ENCODE assay signal across 18 mouse cellular contexts in genomic region chr7:79866294-79867000, GRCm38 (mm10). TPM values are rescaled to one million over a fixed set of nuclear protein-coding genes. Genes with fewer than 3 reads are reported as not detected.
DNase-seq lines count a peak whose midpoint lies in the region; ATAC-seq lines count a peak whose summit lies in the region.
"Had no signal": no experiment of that assay in that cellular context is flagged by ENCODE, and none has a peak within 500 bp of the region (broad histone marks: within the 10 kb centered on the region; RNA-seq: fewer than 3 reads in every experiment).

No protein-coding gene starts in this region.

- peaks cover 36% of the 10 kb centered on the region for H3K4me1 ChIP-seq in forebrain, embryonic 10.5 days
- no peaks in the 10 kb centered on the region for H3K4me1 ChIP-seq in forebrain, embryonic 15.5 days
- peaks cover 12% of the 10 kb centered on the region; the same call in 1 of the 2 replicates for H3K4me1 ChIP-seq in neural tube, embryonic 12.5 days
- 0 out of 2 replicates have a peak, but pooled peaks cover 4% of the 10 kb centered on the region for H3K4me1 ChIP-seq in neural tube, embryonic 15.5 days
- 0 out of 2 replicates have a peak, but pooled peaks cover 2% of the 10 kb centered on the region for H3K4me1 ChIP-seq in limb, embryonic 11.5 days (ENCODE audit: control insufficient read depth, insufficient read depth, low read length)

- no peak overlapping the region for H3K9ac ChIP-seq in forebrain, embryonic 15.5 days (replicated peaks)
- H3K9ac ChIP-seq in neural tube, embryonic 12.5 days = no peak overlapping the region
- no peak overlapping the region for H3K9ac ChIP-seq in neural tube, embryonic 15.5 days (replicated peaks)
- H3K9ac ChIP-seq in limb, embryonic 11.5 days (ENCODE audit: low read length) = no peak overlapping the region
- H3K9ac ChIP-seq: liver, embryonic 13.5 days had no signal

- no peaks in the 10 kb centered on the region for H3K27me3 ChIP-seq in forebrain, embryonic 10.5 days (ENCODE audit: poor library complexity, severe bottlenecking)
- no peaks in the 10 kb centered on the region for H3K27me3 ChIP-seq in forebrain, embryonic 15.5 days
- H3K27me3 ChIP-seq in neural tube, embryonic 12.5 days (replicated peaks) = no peaks in the 10 kb centered on the region
- no peaks in the 10 kb centered on the region for H3K27me3 ChIP-seq in neural tube, embryonic 15.5 days (replicated peaks)
- no peaks in the 10 kb centered on the region for H3K27me3 ChIP-seq in limb, embryonic 11.5 days (ENCODE audit: control insufficient read depth, insufficient read depth, low read length)
- H3K27me3 ChIP-seq: liver, embryonic 13.5 days had no signal

- intact Hi-C loops in left cerebral cortex, postnatal 4 days (cut with DNase I) = no loop called here

- H3K27ac ChIP-seq in forebrain, embryonic 10.5 days = peak overlapping the region; percentile 62; the same call in 1 of the 2 replicates
- H3K27ac ChIP-seq in forebrain, embryonic 15.5 days (replicated peaks) = no peak overlapping the region
- H3K27ac ChIP-seq in neural tube, embryonic 12.5 days = no peak overlapping the region
- no peak overlapping the region for H3K27ac ChIP-seq in neural tube, embryonic 15.5 days (replicated peaks)
- H3K27ac ChIP-seq in limb, embryonic 11.5 days (replicated peaks; ENCODE audit: low read depth, low read length) = 0 out of 2 replicates have a peak overlapping the region, but pooled peaks have one; percentile 16
- H3K27ac ChIP-seq: hindbrain, postnatal 0 days; liver, embryonic 13.5 days; midbrain, embryonic 10.5 days; stomach, postnatal 0 days had no signal

- H3K36me3 ChIP-seq in forebrain, embryonic 10.5 days (replicated peaks) = no peaks in the 10 kb centered on the region
- H3K36me3 ChIP-seq in forebrain, embryonic 15.5 days = no peaks in the 10 kb centered on the region
- H3K36me3 ChIP-seq in neural tube, embryonic 12.5 days = no peaks in the 10 kb centered on the region
- no peaks in the 10 kb centered on the region for H3K36me3 ChIP-seq in neural tube, embryonic 15.5 days
- H3K36me3 ChIP-seq in limb, embryonic 11.5 days (ENCODE audit: control insufficient read depth, insufficient read depth, low read length) = no peaks in the 10 kb centered on the region
- H3K36me3 ChIP-seq: liver, embryonic 13.5 days; midbrain, embryonic 10.5 days had no signal

- DNase-seq in forebrain, embryonic 10.5 days (ENCODE audit: extremely low spot score, low spot score) = peak; percentile 38
- DNase-seq in limb, embryonic 11.5 days (ENCODE audit: low spot score) = peak; percentile 42
- DNase-seq in spleen, adult 18-20 months = no peak
- no peak for DNase-seq in left cerebral cortex, postnatal 4 days
- DNase-seq: adrenal gland, postnatal 10 days; cerebellum, postnatal 25 days; liver, embryonic 13.5 days; thymus, postnatal 36 days had no signal

- H3K4me2 ChIP-seq in forebrain, embryonic 15.5 days (replicated peaks) = no peak overlapping the region
- H3K4me2 ChIP-seq in neural tube, embryonic 12.5 days (replicated peaks) = no peak overlapping the region
- H3K4me2 ChIP-seq in neural tube, embryonic 15.5 days = no peak overlapping the region
- H3K4me2 ChIP-seq in limb, embryonic 11.5 days (ENCODE audit: low read depth, severe bottlenecking) = no peak overlapping the region
- H3K4me2 ChIP-seq: liver, embryonic 13.5 days had no signal

- H3K9me3 ChIP-seq in forebrain, embryonic 10.5 days = no peaks in the 10 kb centered on the region
- no peaks in the 10 kb centered on the region for H3K9me3 ChIP-seq in forebrain, embryonic 15.5 days
- no peaks in the 10 kb centered on the region for H3K9me3 ChIP-seq in neural tube, embryonic 12.5 days
- no peaks in the 10 kb centered on the region for H3K9me3 ChIP-seq in neural tube, embryonic 15.5 days (replicated peaks)
- H3K9me3 ChIP-seq in limb, embryonic 11.5 days (ENCODE audit: control insufficient read depth, low read length) = no peaks in the 10 kb centered on the region
- H3K9me3 ChIP-seq: liver, embryonic 13.5 days; midbrain, embryonic 10.5 days had no signal

- H3K4me3 ChIP-seq in forebrain, embryonic 10.5 days = no peak overlapping the region
- no peak overlapping the region for H3K4me3 ChIP-seq in forebrain, embryonic 15.5 days
- no peak overlapping the region for H3K4me3 ChIP-seq in neural tube, embryonic 12.5 days
- no peak overlapping the region for H3K4me3 ChIP-seq in neural tube, embryonic 15.5 days (replicated peaks)
- no peak overlapping the region for H3K4me3 ChIP-seq in limb, embryonic 11.5 days (ENCODE audit: low read depth, low read length)
- H3K4me3 ChIP-seq: liver, embryonic 13.5 days; midbrain, embryonic 10.5 days; myocyte had no signal

- no peak for ATAC-seq in forebrain, embryonic 15.5 days (replicated peaks)
- 0 out of 2 replicates have a peak, but pooled peaks have one; percentile 58 for ATAC-seq in neural tube, embryonic 12.5 days (ENCODE audit: low FRiP score, low read depth)
- ATAC-seq in neural tube, embryonic 15.5 days (ENCODE audit: low FRiP score) = no peak
- peak; percentile 72 for ATAC-seq in limb, embryonic 11.5 days (ENCODE audit: insufficient number of reproducible peaks, low FRiP score, low TSS enrichment, low read depth)
- no peak for ATAC-seq in megakaryocyte progenitor cell, adult 5-6 weeks (replicated peaks; ENCODE audit: poor library complexity)
- ATAC-seq: hindbrain, postnatal 0 days; lung, postnatal 0 days had no signal

- WGBS in forebrain, embryonic 10.5 days = 79% methylated on average over 3 of the region's 3 CpGs
- 67% methylated on average over 3 of the region's 3 CpGs for WGBS in forebrain, embryonic 15.5 days
- 71% methylated on average over 3 of the region's 3 CpGs for WGBS in neural tube, embryonic 12.5 days
- 62% methylated on average over 3 of the region's 3 CpGs for WGBS in neural tube, embryonic 15.5 days
- WGBS in limb, embryonic 11.5 days = 75% methylated on average over 3 of the region's 3 CpGs

RNA-seq across cellular contexts. Expression of gene Anpep, which starts 5.6 kb away (rescaled TPM):
- 2.8 and 4.6 TPM in 2 replicates for polyA plus RNA-seq in forebrain, embryonic 10.5 days (2016; fragmentation: Nextera tagmentation; extraction: Ambion mirVana)
- 2.7 and 3.4 TPM in 2 replicates for polyA plus RNA-seq in forebrain, embryonic 15.5 days (2015; fragmentation: Nextera tagmentation; extraction: Ambion mirVana)
- polyA plus RNA-seq in neural tube, embryonic 12.5 days (2016; fragmentation: Nextera tagmentation; extraction: Ambion mirVana) = 5.2 and 6.7 TPM in 2 replicates
- polyA plus RNA-seq in neural tube, embryonic 15.5 days (2015; fragmentation: Nextera tagmentation; extraction: Ambion mirVana) = 6.2 and 10.4 TPM in 2 replicates
- 13.1 and 14.0 TPM in 2 replicates for polyA plus RNA-seq in limb, embryonic 11.5 days (2014; fragmentation: Nextera tagmentation; extraction: Ambion mirVana)
- 1 to 10 TPM; 7.4 to 8.4 TPM for total RNA-seq in left cerebral cortex, postnatal 4 days (2021)
- 1.2 and 2.3 TPM in 2 replicates for total RNA-seq in megakaryocyte progenitor cell, adult 5-6 weeks (2015)
- not detected in 2 replicates for total RNA-seq in megakaryocyte progenitor cell, adult 5-6 weeks (2017)
- total RNA-seq: granulocyte monocyte progenitor cell, adult 5-6 weeks had no signal

RNA-seq across cellular contexts. Expression of gene Ap3s2, which starts 54.0 kb away (rescaled TPM):
- 49.2 and 51.2 TPM in 2 replicates for polyA plus RNA-seq in forebrain, embryonic 10.5 days (2016; fragmentation: Nextera tagmentation; extraction: Ambion mirVana)
- polyA plus RNA-seq in forebrain, embryonic 15.5 days (2015; fragmentation: Nextera tagmentation; extraction: Ambion mirVana) = 42.7 and 45.2 TPM in 2 replicates
- polyA plus RNA-seq in neural tube, embryonic 12.5 days (2016; fragmentation: Nextera tagmentation; extraction: Ambion mirVana) = 49.8 and 55.0 TPM in 2 replicates
- 42.8 and 48.4 TPM in 2 replicates for polyA plus RNA-seq in neural tube, embryonic 15.5 days (2015; fragmentation: Nextera tagmentation; extraction: Ambion mirVana)
- 41.2 and 47.3 TPM in 2 replicates for polyA plus RNA-seq in limb, embryonic 11.5 days (2014; fragmentation: Nextera tagmentation; extraction: Ambion mirVana)
- 10 to 100 TPM; 50.8 to 51.6 TPM for total RNA-seq in left cerebral cortex, postnatal 4 days (2021)
- total RNA-seq in megakaryocyte progenitor cell, adult 5-6 weeks (2015) = 15.7 and 25.3 TPM in 2 replicates
- total RNA-seq in megakaryocyte progenitor cell, adult 5-6 weeks (2017) = 6.9 and 8.2 TPM in 2 replicates

RNA-seq across cellular contexts. Expression of gene Mesp2, which starts 55.9 kb away (rescaled TPM):
- 0.40 and 0.79 TPM in 2 replicates for polyA plus RNA-seq in forebrain, embryonic 10.5 days (2016; fragmentation: Nextera tagmentation; extraction: Ambion mirVana)
- polyA plus RNA-seq in forebrain, embryonic 15.5 days (2015; fragmentation: Nextera tagmentation; extraction: Ambion mirVana) = 1.5 and 2.2 TPM in 2 replicates
- polyA plus RNA-seq in neural tube, embryonic 12.5 days (2016; fragmentation: Nextera tagmentation; extraction: Ambion mirVana) = 0.44 and 0.52 TPM in 2 replicates
- polyA plus RNA-seq in neural tube, embryonic 15.5 days (2015; fragmentation: Nextera tagmentation; extraction: Ambion mirVana) = 1.2 and 1.6 TPM in 2 replicates
- 0.13 and 0.32 TPM in 2 replicates for polyA plus RNA-seq in limb, embryonic 11.5 days (2014; fragmentation: Nextera tagmentation; extraction: Ambion mirVana)
- 1 to 10 TPM; 1.2 to 1.9 TPM for total RNA-seq in left cerebral cortex, postnatal 4 days (2021)
- total RNA-seq in megakaryocyte progenitor cell, adult 5-6 weeks (2015) = 0.10 TPM in 1 of 2 replicates, not detected in the other
- 0.27 TPM in 1 of 2 replicates, not detected in the other for total RNA-seq in megakaryocyte progenitor cell, adult 5-6 weeks (2017)
- total RNA-seq: granulocyte monocyte progenitor cell, adult 5-6 weeks had no signal
- polyA plus RNA-seq: myocyte had no signal

Comparison
In these comparisons a context has a peak if more than half of its experiments do, and no peak if none do; other contexts are left out.
1. H3K27ac ChIP-seq: peak in forebrain, embryonic 10.5 days (single experiment) and limb, embryonic 11.5 days (single experiment); none in forebrain, embryonic 15.5 days (single experiment), neural tube, embryonic 12.5 days (single experiment) and neural tube, embryonic 15.5 days (single experiment).
2. ATAC-seq: peak in neural tube, embryonic 12.5 days (single experiment) and limb, embryonic 11.5 days (single experiment); none in forebrain, embryonic 15.5 days (single experiment), neural tube, embryonic 15.5 days (single experiment) and megakaryocyte progenitor cell, adult 5-6 weeks (single experiment).
3. DNase-seq: peak in forebrain, embryonic 10.5 days (single experiment) and limb, embryonic 11.5 days (single experiment); none in spleen, adult 18-20 months (0 of 2) and left cerebral cortex, postnatal 4 days (single experiment).